Mouse (Mus musculus) urinary bladder, postnatal 4 days (tissue): ENCODE data around the gene Slc2a12.

Source experiments
- DNase-seq, 2 experiments: peaks; one replicate each; pipeline ENCODE4 v3.0.0; 2021 to 2022; ENCODE audit warnings: low spot score in 2 of 2

Slc2a12 gene

GRCm38 (mm10) chr10:22644853-22645491 lies at the start of gene Slc2a12:
Gene Slc2a12 (plus strand): TSS chr10:22645011.
- peak; percentile 52 to 69 for DNase-seq

- no peak for DNase-seq
These were observed 45.8 kb upstream of the Slc2a12 start for GRCm38 (mm10) chr10:22598908-22599480.

- no peak for DNase-seq
These were observed 43.8 kb upstream of the Slc2a12 start for GRCm38 (mm10) chr10:22601046-22601445.

- no peak for DNase-seq
These were observed 40.0 kb upstream of the Slc2a12 start for GRCm38 (mm10) chr10:22604801-22605200.

- no peak for DNase-seq
These were observed 36.5 kb upstream of the Slc2a12 start for GRCm38 (mm10) chr10:22608273-22608672.

- no peak for DNase-seq
These were observed 35.9 kb upstream of the Slc2a12 start for GRCm38 (mm10) chr10:22608799-22609357.

- no peak for DNase-seq
These were observed 31.5 kb upstream of the Slc2a12 start for GRCm38 (mm10) chr10:22613301-22613700.

- DNase-seq: no peak
These were observed 30.3 kb upstream of the Slc2a12 start for GRCm38 (mm10) chr10:22614554-22614953.

GRCm38 (mm10) chr10:22615309-22615708 lies 29.5 kb upstream of the Slc2a12 start:
- no peak for DNase-seq

GRCm38 (mm10) chr10:22618842-22619241 lies 26.0 kb upstream of the Slc2a12 start:
- DNase-seq: no peak

GRCm38 (mm10) chr10:22628832-22629231 lies 16.0 kb upstream of the Slc2a12 start:
- peak in 1 of 2 experiments; percentile 30 for DNase-seq

GRCm38 (mm10) chr10:22631103-22631502 lies 13.7 kb upstream of the Slc2a12 start:
- peak in 1 of 2 experiments; percentile 7 for DNase-seq

GRCm38 (mm10) chr10:22631528-22631927 lies 13.3 kb upstream of the Slc2a12 start:
- peak; percentile 12 to 40 for DNase-seq

- peak; percentile 0 to 44 for DNase-seq
These were observed 12.9 kb upstream of the Slc2a12 start for GRCm38 (mm10) chr10:22631956-22632355.

- peak in 1 of 2 experiments; percentile 38 for DNase-seq
These were observed 11.2 kb upstream of the Slc2a12 start for GRCm38 (mm10) chr10:22633406-22634306.

GRCm38 (mm10) chr10:22637241-22637640 lies 7.6 kb upstream of the Slc2a12 start:
- DNase-seq: peak in 1 of 2 experiments; percentile 34

GRCm38 (mm10) chr10:22644171-22644570 lies 640 bp upstream of the Slc2a12 start:
- peak in 1 of 2 experiments; percentile 50 for DNase-seq

- DNase-seq: peak; percentile 13 to 42
These were observed 3.9 kb downstream of the Slc2a12 start for GRCm38 (mm10) chr10:22648702-22649101.

GRCm38 (mm10) chr10:22653820-22654219 lies 9.0 kb downstream of the Slc2a12 start:
- DNase-seq: peak in 1 of 2 experiments; percentile 43

GRCm38 (mm10) chr10:22658534-22659385 lies 13.9 kb downstream of the Slc2a12 start:
- DNase-seq: peak; percentile 11 to 59

- DNase-seq: peak; percentile 14 to 53
These were observed 14.5 kb downstream of the Slc2a12 start for GRCm38 (mm10) chr10:22659386-22659725.
